ENCODE assay signal across 23 mouse cellular contexts in genomic region chr7:81880797-81881196, GRCm38 (mm10). TPM values are rescaled to one million over a fixed set of nuclear protein-coding genes. Genes with fewer than 3 reads are reported as not detected.
"Had no signal": no experiment of that assay in that cellular context is flagged by ENCODE, and none has a peak within 500 bp of the region (broad histone marks: within the 10 kb centered on the region; RNA-seq: fewer than 3 reads in every experiment).

No protein-coding gene starts in this region.

- DNase-seq: kidney, adult 11 months; kidney, adult 9 months; kidney, postnatal 36 days; layer of hippocampus, adult 9-11 months; layer of hippocampus, postnatal 36 days; lung, embryonic 14.5 days; lung, postnatal 10 days; lung, postnatal 4 days; retina, postnatal 1 day had no signal

- ATAC-seq: liver, embryonic 12.5 days; midbrain, embryonic 15.5 days had no signal

RNA-seq across cellular contexts. Expression of gene Gm10160, which starts 25.2 kb away (rescaled TPM):
- total RNA-seq: layer of hippocampus, adult 18-20 months; layer of hippocampus, postnatal 36 days; left cerebral cortex, adult 8-10 months; left cerebral cortex, postnatal 25 days; megakaryocyte, adult 5-6 weeks; monocyte, adult 5-6 weeks had no signal
- polyA plus RNA-seq: kidney, postnatal 0 days; limb, embryonic 11.5 days; limb, embryonic 15.5 days; liver, embryonic 12.5 days; liver, embryonic 16.5 days; lung, embryonic 14.5 days; midbrain, embryonic 11.5 days; midbrain, embryonic 15.5 days; neural tube, embryonic 13.5 days; stomach, embryonic 16.5 days had no signal
